Mouse (Mus musculus) layer of hippocampus, adult 8-10 months (tissue): ENCODE measurements around the gene Olfr495. TPM values are rescaled to one million over a fixed set of nuclear protein-coding genes. Genes with fewer than 3 reads are reported as not detected.

ENCODE experiments used
- DNase-seq, 2 experiments: peaks; one replicate each; pipeline ENCODE4 v3.0.0; 2022; ENCODE audit warnings: low spot score in 2 of 2
- total RNA-seq, 4 experiments: library from RNA; stranded (reverse); gene quantifications; 2 replicates each; pipeline ENCODE4 v1.2.4; 2022

Gene Olfr495
- not detected for total RNA-seq

DNA sequence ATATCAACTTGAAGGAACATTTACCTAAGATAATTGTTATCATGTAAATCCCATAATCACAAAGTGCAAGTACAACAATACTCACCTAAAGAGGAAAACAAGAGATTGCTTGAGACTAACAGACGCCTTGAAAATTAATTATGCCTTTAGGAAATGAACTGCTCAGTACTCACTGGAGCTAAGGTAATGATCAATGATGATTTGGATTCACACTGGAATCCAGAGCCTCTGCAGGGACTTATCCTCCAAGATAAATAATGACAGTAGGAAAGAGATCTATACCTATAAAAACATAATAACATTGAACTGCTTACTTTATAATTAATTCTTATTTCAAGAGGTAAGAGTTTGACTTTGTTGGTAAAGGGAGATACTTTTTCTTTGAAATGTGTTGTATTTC, at the start of gene Olfr495:
Gene Olfr495, plus strand, starts transcription at position 301 of the 400 bp plus-strand sequence.
- no peak for DNase-seq

- DNase-seq: no peak
Observed at GRCm38 (mm10) chr7:108346879-108347278, 46.1 kb upstream of the Olfr495 start, which contains the start of gene Olfr493. Gene Olfr493 (minus strand): TSS chr7:108346979.

GRCm38 (mm10) chr7:108365035-108365434, 27.9 kb upstream of the Olfr495 start, which contains the start of gene Olfr494:
Gene Olfr494 (plus strand): TSS chr7:108365335.
- DNase-seq: no peak

DNA sequence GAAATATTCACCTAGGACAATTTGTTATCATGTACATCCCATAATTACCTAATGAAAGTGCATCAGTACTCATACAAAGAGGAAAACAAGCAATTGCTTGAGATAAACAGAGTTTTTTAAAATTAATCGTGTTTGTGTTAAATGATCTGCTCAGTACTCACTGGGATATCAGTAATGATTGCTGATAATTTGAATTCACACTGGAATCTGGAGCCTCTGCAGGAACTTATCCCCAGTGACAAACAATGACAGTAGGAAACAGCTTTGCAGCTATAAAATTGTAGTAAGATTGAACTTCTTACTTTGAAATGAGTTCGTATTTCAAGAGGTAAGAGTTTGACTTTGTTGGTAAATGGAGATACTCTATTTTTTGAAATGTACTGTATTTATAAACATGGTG, 27.2 kb downstream of the Olfr495 start, which contains the start of gene Olfr497:
Gene Olfr497, plus strand, starts transcription at position 301 of the 400 bp plus-strand sequence.
- DNase-seq: no peak

Other genes starting within 250 kb of the Olfr495 start
- not detected for gene Olfr485, start 233.3 kb upstream of the Olfr495 start, total RNA-seq
- not detected for gene Olfr486, start 220.4 kb upstream of the Olfr495 start, total RNA-seq
- not detected for gene Olfr487, start 178.5 kb upstream of the Olfr495 start, total RNA-seq
- not detected for gene Olfr488, start 134.8 kb upstream of the Olfr495 start, total RNA-seq
- not detected for gene Olfr490, start 104.2 kb upstream of the Olfr495 start, total RNA-seq
- not detected for gene Olfr491, start 79.7 kb upstream of the Olfr495 start, total RNA-seq
- gene Olfr492, start 69.5 kb upstream of the Olfr495 start, total RNA-seq: not detected
- not detected for gene Olfr493, start 46.2 kb upstream of the Olfr495 start, total RNA-seq
- not detected for gene Olfr494, start 27.8 kb upstream of the Olfr495 start, total RNA-seq
- gene Olfr497, start 27.3 kb downstream of the Olfr495 start, total RNA-seq: not detected
- not detected for gene Olfr498, start 72.2 kb downstream of the Olfr495 start, total RNA-seq
- gene Olfr502, start 131.9 kb downstream of the Olfr495 start, total RNA-seq: not detected
- not detected for gene Olfr503, start 151.4 kb downstream of the Olfr495 start, total RNA-seq
- gene Olfr504, start 172.6 kb downstream of the Olfr495 start, total RNA-seq: not detected
- gene Olfr506, start 217.6 kb downstream of the Olfr495 start, total RNA-seq: not detected
- gene Olfr507, start 228.6 kb downstream of the Olfr495 start, total RNA-seq: not detected
- not detected for gene Olfr508, start 236.8 kb downstream of the Olfr495 start, total RNA-seq